Mouse (Mus musculus) liver, embryonic 12.5 days (tissue): ENCODE data around the gene Ror2. TPM values are rescaled to one million over a fixed set of nuclear protein-coding genes. Genes with fewer than 3 reads are reported as not detected.

Experiments
- ATAC-seq: fragments of 200-750 bp; cut with Nextera tagmentation; 2 replicates; pipeline ENCODE4 v1.8.0; 2017; ENCODE audit warnings: moderate number of reproducible peaks, mild to moderate bottlenecking, moderate library complexity
- H3K27ac ChIP-seq: fragments of 300-500 bp; sonication (generic); 2 replicates; pipeline ENCODE4 v1.5.1; 2016; ENCODE audit warnings: mild to moderate bottlenecking
- H3K27me3 ChIP-seq: fragments of 300-500 bp; sonication (generic); replicated peaks from 2 replicates; pipeline ENCODE4 v1.6.1; 2016; ENCODE audit warnings: mild to moderate bottlenecking, moderate library complexity
- H3K36me3 ChIP-seq: fragments of 300-500 bp; sonication (generic); 2 replicates; pipeline ENCODE4 v1.6.1; 2016; ENCODE audit warnings: mild to moderate bottlenecking, moderate library complexity
- H3K4me1 ChIP-seq: fragments of 300-500 bp; sonication (generic); 2 replicates; pipeline ENCODE4 v1.6.1; 2016
- H3K4me2 ChIP-seq: fragments of 300-500 bp; sonication (generic); 2 replicates; pipeline ENCODE4 v1.6.1; 2016; ENCODE audit warnings: mild to moderate bottlenecking, moderate library complexity
- H3K4me3 ChIP-seq: fragments of 300-500 bp; sonication (generic); 2 replicates; pipeline ENCODE4 v1.5.1; 2016; ENCODE audit warnings: mild to moderate bottlenecking, moderate library complexity
- H3K9ac ChIP-seq: fragments of 300-500 bp; sonication (generic); 2 replicates; pipeline ENCODE4 v1.6.1; 2016; ENCODE audit warnings: mild to moderate bottlenecking, moderate library complexity
- H3K9me3 ChIP-seq: fragments of 300-500 bp; sonication (generic); replicated peaks from 2 replicates; pipeline ENCODE4 v1.6.1; 2016; ENCODE audit warnings: mild to moderate bottlenecking, moderate library complexity
- WGBS: fragments of 180-500 bp; shearing (Covaris S2); methylation state at CpG from one replicate; pipeline ENCODE4 v1.1.7; 2016; ENCODE audit not compliant: insufficient replicate concordance; 5-methylcytosine and 5-hydroxymethylcytosine counted together
- polyA plus RNA-seq: library from polyadenylated mRNA; unstranded; fragments of >200 nt; fragmentation: Nextera tagmentation; extraction: Ambion mirVana; gene quantifications from 2 replicates; pipeline ENCODE4 v1.2.1, GENCODE M21; 2016

Gene Ror2
- polyA plus RNA-seq, 1 experiment from 2014 or later = 1.5 TPM

DNA sequence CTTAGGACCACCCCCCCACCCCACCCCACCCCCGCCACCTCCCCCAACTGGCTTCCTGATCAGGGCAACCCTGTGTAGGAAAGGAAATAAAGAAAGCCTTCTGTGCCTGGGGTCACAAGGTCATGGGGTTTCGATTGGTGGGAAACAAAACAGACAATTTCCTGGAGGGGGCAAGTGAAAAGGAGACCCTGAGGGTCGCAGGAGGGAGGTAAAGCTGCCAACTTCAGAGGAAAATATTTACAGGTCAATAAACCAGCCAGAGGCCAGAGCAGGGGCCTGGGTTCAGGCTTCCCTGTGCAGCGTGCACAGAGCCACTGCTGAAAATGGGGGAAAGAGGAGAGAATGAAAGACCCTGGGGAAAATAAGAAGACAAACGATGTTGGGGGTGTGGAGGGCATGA lies 142.8 kb downstream of the Ror2 start:
- H3K4me3 ChIP-seq = no peak overlapping the region
- no peak overlapping the region for H3K27ac ChIP-seq
- H3K4me1 ChIP-seq = peaks cover 4% of the 10 kb centered on the region; the same call in 1 of the 2 replicates
- H3K9me3 ChIP-seq = 0 out of 2 replicates have a peak, but pooled peaks cover under 1% of the 10 kb centered on the region
- no peak overlapping the region for H3K9ac ChIP-seq
- no peak for ATAC-seq
- no peaks in the 10 kb centered on the region for H3K27me3 ChIP-seq
- no peaks in the 10 kb centered on the region for H3K36me3 ChIP-seq
- no peak overlapping the region for H3K4me2 ChIP-seq
- 32% methylated on average over 5 of the region's 5 CpGs for WGBS

DNA sequence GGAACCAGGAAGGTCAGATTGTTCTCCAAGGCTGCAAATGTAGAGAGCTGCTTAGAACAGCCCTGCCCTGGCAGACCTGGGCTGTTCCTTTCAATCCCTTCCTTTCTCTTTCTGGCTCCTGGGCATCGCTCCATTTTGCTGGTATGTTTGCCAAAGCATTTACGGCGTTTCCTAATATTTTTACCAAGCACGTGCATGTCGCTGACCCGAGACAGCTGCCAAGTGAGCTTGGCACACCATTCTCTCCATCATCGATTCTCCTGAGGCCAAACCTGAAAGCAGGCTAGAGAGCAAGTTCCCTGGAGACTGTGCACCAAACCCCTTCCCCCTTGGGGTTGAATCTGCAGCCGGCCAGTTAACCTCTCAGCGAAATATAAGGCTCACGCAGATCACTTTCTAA lies 143.7 kb downstream of the Ror2 start:
- no peak overlapping the region for H3K9ac ChIP-seq
- H3K27ac ChIP-seq = no peak overlapping the region
- peaks cover 4% of the 10 kb centered on the region; the same call in 1 of the 2 replicates for H3K4me1 ChIP-seq
- WGBS = 82% methylated on average over 10 of the region's 10 CpGs
- 0 out of 2 replicates have a peak, but pooled peaks cover 3% of the 10 kb centered on the region for H3K9me3 ChIP-seq
- no peak overlapping the region for H3K4me2 ChIP-seq
- no peaks in the 10 kb centered on the region for H3K36me3 ChIP-seq
- no peak overlapping the region for H3K4me3 ChIP-seq
- H3K27me3 ChIP-seq = no peaks in the 10 kb centered on the region
- no peak for ATAC-seq

- 71% methylated on average over 2 of the region's 2 CpGs for WGBS
- H3K27ac ChIP-seq = no peak overlapping the region
- no peak overlapping the region for H3K4me3 ChIP-seq
- no peaks in the 10 kb centered on the region for H3K27me3 ChIP-seq
- no peak overlapping the region for H3K9ac ChIP-seq
- no peak overlapping the region for H3K4me2 ChIP-seq
- H3K36me3 ChIP-seq = no peaks in the 10 kb centered on the region
- H3K4me1 ChIP-seq = peaks cover 4% of the 10 kb centered on the region; the same call in 1 of the 2 replicates
- 0 out of 2 replicates have a peak, but pooled peaks cover 3% of the 10 kb centered on the region for H3K9me3 ChIP-seq
- no peak for ATAC-seq
These were observed 145.6 kb downstream of the Ror2 start for GRCm38 (mm10) chr13:53140298-53140697.

- no peaks in the 10 kb centered on the region for H3K9me3 ChIP-seq
- no peak for ATAC-seq
- no peak overlapping the region for H3K4me2 ChIP-seq
- no peaks in the 10 kb centered on the region for H3K4me1 ChIP-seq
- no peaks in the 10 kb centered on the region for H3K27me3 ChIP-seq
- no peak overlapping the region for H3K4me3 ChIP-seq
- H3K36me3 ChIP-seq = no peaks in the 10 kb centered on the region
- H3K9ac ChIP-seq = no peak overlapping the region
- WGBS = 82% methylated on average over 13 of the region's 13 CpGs
- no peak overlapping the region for H3K27ac ChIP-seq
These were observed 155.4 kb downstream of the Ror2 start for GRCm38 (mm10) chr13:53130567-53130966.

- 65% methylated on average over 5 of the region's 5 CpGs for WGBS
- no peak overlapping the region for H3K4me2 ChIP-seq
- no peak overlapping the region for H3K27ac ChIP-seq
- no peaks in the 10 kb centered on the region for H3K36me3 ChIP-seq
- no peaks in the 10 kb centered on the region for H3K9me3 ChIP-seq
- H3K4me1 ChIP-seq = no peaks in the 10 kb centered on the region
- ATAC-seq = no peak
- no peak overlapping the region for H3K9ac ChIP-seq
- no peak overlapping the region for H3K4me3 ChIP-seq
- H3K27me3 ChIP-seq = no peaks in the 10 kb centered on the region
These were observed 155.9 kb downstream of the Ror2 start for GRCm38 (mm10) chr13:53130032-53130431.

- Histone ChIP-seq H3K36me3 (no peaks in the 10 kb centered on the region), H3K27ac (no peak overlapping the region), H3K9ac (no peak overlapping the region), H3K9me3 (no peaks in the 10 kb centered on the region), H3K4me3 (no peak overlapping the region), H3K4me1 (no peaks in the 10 kb centered on the region), H3K4me2 (no peak overlapping the region), H3K27me3 (no peaks in the 10 kb centered on the region)
- no peak for ATAC-seq
- 67% methylated on average over 5 of the region's 5 CpGs for WGBS
These were observed 160.3 kb downstream of the Ror2 start for GRCm38 (mm10) chr13:53125627-53126026.

DNA sequence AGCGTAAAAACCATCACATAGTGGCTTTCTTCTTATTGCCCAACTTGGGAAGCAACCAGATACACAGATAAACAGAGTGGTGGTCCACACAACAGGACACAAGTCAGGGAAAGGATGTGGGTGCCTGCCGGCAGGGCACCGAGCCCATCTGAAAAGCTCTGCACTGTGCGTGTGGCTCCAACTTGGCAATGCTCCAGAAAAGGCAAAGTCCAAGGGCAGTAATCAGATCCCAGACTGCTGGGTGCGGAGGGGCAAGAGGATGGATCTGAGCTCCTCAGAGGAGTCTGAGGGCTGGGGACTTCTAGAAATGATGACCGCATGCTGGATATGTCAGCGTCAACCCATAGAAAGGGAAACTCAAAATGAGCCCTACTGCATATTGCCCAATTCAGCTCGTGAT lies 163.8 kb downstream of the Ror2 start:
- H3K27ac ChIP-seq = no peak overlapping the region
- no peaks in the 10 kb centered on the region for H3K4me1 ChIP-seq
- no peak overlapping the region for H3K4me3 ChIP-seq
- no peaks in the 10 kb centered on the region for H3K36me3 ChIP-seq
- no peak for ATAC-seq
- H3K9ac ChIP-seq = no peak overlapping the region
- 72% methylated on average over 8 of the region's 8 CpGs for WGBS
- H3K9me3 ChIP-seq = no peaks in the 10 kb centered on the region
- no peak overlapping the region for H3K4me2 ChIP-seq
- no peaks in the 10 kb centered on the region for H3K27me3 ChIP-seq

DNA sequence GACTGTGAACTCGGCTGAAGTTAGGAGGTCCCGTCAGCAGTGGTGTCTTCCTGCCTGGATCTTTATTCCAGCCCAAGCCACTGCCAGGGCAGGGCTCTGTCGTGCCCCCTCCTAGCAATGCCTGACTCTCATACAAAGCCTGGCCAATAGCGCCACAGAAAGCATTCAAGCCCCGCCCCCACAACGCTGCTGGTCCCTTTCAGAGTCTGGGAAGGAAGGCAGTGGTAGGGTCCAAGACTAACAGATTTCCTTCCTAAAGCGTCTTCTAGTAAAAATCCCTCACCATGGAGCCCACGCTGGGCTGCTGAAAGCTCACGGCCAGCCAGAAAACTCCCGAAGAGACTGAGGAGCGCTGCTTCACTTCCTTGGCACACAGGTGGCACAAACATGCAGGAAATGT lies 165.0 kb downstream of the Ror2 start:
- Histone ChIP-seq H3K9ac (no peak overlapping the region; the same call in 1 of the 2 replicates), H3K4me2 (no peak overlapping the region), H3K4me3 (no peak overlapping the region), H3K27me3 (no peaks in the 10 kb centered on the region), H3K4me1 (no peaks in the 10 kb centered on the region), H3K36me3 (no peaks in the 10 kb centered on the region), H3K27ac (no peak overlapping the region), H3K9me3 (no peaks in the 10 kb centered on the region)
- no peak for ATAC-seq
- 38% methylated on average over 11 of the region's 11 CpGs for WGBS

- no peaks in the 10 kb centered on the region for H3K36me3 ChIP-seq
- H3K27ac ChIP-seq = no peak overlapping the region
- H3K4me3 ChIP-seq = no peak overlapping the region
- 26% methylated on average over 10 of the region's 10 CpGs for WGBS
- H3K4me1 ChIP-seq = no peaks in the 10 kb centered on the region
- ATAC-seq = no peak
- H3K27me3 ChIP-seq = no peaks in the 10 kb centered on the region
- no peak overlapping the region for H3K9ac ChIP-seq
- no peak overlapping the region for H3K4me2 ChIP-seq
- H3K9me3 ChIP-seq = no peaks in the 10 kb centered on the region
These were observed 166.1 kb downstream of the Ror2 start for GRCm38 (mm10) chr13:53119586-53120426.

DNA sequence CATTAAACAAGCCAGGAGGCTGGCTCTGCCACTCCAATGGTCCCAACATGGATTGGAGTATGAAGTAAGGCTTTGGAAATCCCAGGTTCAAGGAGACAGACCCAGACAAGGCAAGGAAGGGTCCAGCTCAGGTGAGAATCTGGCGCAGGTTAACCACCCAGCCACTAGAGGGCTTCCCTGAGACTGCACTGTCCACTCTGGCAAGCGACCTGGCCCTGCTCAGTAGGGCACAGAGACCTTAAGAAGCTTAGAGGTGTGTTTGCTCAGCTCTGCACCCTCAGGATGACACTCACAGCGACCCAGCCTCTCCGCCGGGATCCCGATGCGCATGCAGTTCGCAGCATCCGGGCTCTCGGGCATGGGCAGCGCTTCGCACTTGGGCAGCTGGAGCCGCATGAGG lies 167.5 kb downstream of the Ror2 start:
- Histone ChIP-seq H3K4me2 (no peak overlapping the region), H3K4me1 (no peaks in the 10 kb centered on the region), H3K9ac (no peak overlapping the region), H3K27ac (no peak overlapping the region), H3K27me3 (no peaks in the 10 kb centered on the region), H3K9me3 (no peaks in the 10 kb centered on the region), H3K4me3 (no peak overlapping the region), H3K36me3 (no peaks in the 10 kb centered on the region)
- WGBS = 62% methylated on average over 13 of the region's 13 CpGs
- ATAC-seq = no peak

- H3K4me1 ChIP-seq = no peaks in the 10 kb centered on the region
- no peaks in the 10 kb centered on the region for H3K9me3 ChIP-seq
- no peaks in the 10 kb centered on the region for H3K27me3 ChIP-seq
- no peak overlapping the region for H3K9ac ChIP-seq
- no peak overlapping the region for H3K4me3 ChIP-seq
- no peak for ATAC-seq
- no peaks in the 10 kb centered on the region for H3K36me3 ChIP-seq
- H3K27ac ChIP-seq = no peak overlapping the region
- WGBS = 69% methylated on average over 7 of the region's 7 CpGs
- no peak overlapping the region for H3K4me2 ChIP-seq
These were observed 168.0 kb downstream of the Ror2 start for GRCm38 (mm10) chr13:53117921-53118320.

DNA sequence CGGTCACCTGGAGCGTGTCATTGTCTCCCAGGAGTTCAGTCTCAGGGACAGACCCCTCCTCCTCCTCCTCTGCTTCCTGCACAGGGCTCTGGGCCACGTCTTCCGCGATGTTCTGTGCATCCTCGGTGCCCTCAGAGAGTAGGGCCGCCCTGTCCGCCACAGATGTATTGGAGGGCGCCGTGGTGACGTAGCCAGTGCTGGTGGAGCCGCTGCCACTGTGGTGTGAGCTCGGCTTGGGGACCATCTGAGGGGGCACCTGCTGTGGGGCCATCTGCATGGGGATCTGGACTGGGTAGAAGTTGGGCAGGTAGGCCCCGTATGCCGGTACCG lies 175.7 kb downstream of the Ror2 start:
- no peak overlapping the region for H3K27ac ChIP-seq
- WGBS = 73% methylated on average over 16 of the region's 16 CpGs
- peak; percentile 18; the same call in 1 of the 2 replicates for ATAC-seq

More for the DNA sequence above, 175.7 kb downstream of the Ror2 start:
- Histone ChIP-seq H3K9me3 (no peaks in the 10 kb centered on the region), H3K4me3 (no peak overlapping the region), H3K9ac (no peak overlapping the region), H3K36me3 (no peaks in the 10 kb centered on the region), H3K27me3 (no peaks in the 10 kb centered on the region), H3K4me1 (no peaks in the 10 kb centered on the region), H3K4me2 (no peak overlapping the region)
